ENCODE assay signal across 7 mouse cellular contexts in the genomic region with DNA sequence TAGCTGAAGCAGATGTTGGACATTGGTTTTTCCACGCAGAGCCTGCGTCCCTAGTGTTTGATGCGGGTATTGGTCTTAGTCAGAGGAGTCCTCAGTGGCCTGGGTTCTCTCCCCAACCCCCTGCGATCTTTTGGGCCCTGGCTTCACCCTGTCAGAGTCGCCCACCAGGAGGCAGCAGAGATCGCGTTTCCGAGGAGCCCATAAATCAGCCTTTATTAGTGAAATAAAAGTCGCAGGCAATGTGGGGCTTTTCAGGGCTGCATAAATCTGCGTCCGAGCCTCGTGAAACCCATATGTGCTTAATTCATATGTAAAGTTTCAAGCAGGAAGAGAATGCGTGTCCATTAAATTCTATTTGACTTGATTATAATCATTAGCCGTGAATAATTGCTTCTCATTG. TPM values are rescaled to one million over a fixed set of nuclear protein-coding genes. Genes with fewer than 3 reads are reported as not detected.
DNase-seq lines count a peak whose midpoint lies in the region; ATAC-seq and TF ChIP-seq lines count a peak whose summit lies in the region.

No protein-coding gene starts in this region.

- H3K4me1 ChIP-seq in forebrain, postnatal 0 days (ENCODE audit: insufficient read depth) = peaks cover 23% of the 10 kb centered on the region
- H3K4me1 ChIP-seq in intestine, embryonic 15.5 days (replicated peaks) = peaks cover 38% of the 10 kb centered on the region
- H3K4me1 ChIP-seq in limb, embryonic 10.5 days = peaks cover 77% of the 10 kb centered on the region
- H3K4me1 ChIP-seq in midbrain, embryonic 12.5 days = peaks cover 78% of the 10 kb centered on the region

- H3K9ac ChIP-seq in forebrain, postnatal 0 days = no peak overlapping the region
- no peak overlapping the region for H3K9ac ChIP-seq in intestine, embryonic 15.5 days
- no peak overlapping the region for H3K9ac ChIP-seq in midbrain, embryonic 12.5 days (replicated peaks)

- H3K36me3 ChIP-seq in forebrain, postnatal 0 days (ENCODE audit: insufficient read depth) = no peaks in the 10 kb centered on the region
- no peaks in the 10 kb centered on the region for H3K36me3 ChIP-seq in intestine, embryonic 15.5 days
- H3K36me3 ChIP-seq in limb, embryonic 10.5 days = no peaks in the 10 kb centered on the region; the same call in 1 of the 2 replicates
- H3K36me3 ChIP-seq in midbrain, embryonic 12.5 days = no peaks in the 10 kb centered on the region

- no peaks in the 10 kb centered on the region for H3K27me3 ChIP-seq in forebrain, postnatal 0 days (ENCODE audit: insufficient read depth, low read length)
- peaks cover 24% of the 10 kb centered on the region for H3K27me3 ChIP-seq in intestine, embryonic 15.5 days (replicated peaks)
- H3K27me3 ChIP-seq in limb, embryonic 10.5 days (ENCODE audit: low read depth, poor library complexity, severe bottlenecking) = peaks cover 83% of the 10 kb centered on the region
- peaks cover 60% of the 10 kb centered on the region for H3K27me3 ChIP-seq in midbrain, embryonic 12.5 days

- peak; percentile 91 for TF ChIP-seq CTCF in forebrain, postnatal 0 days (IDR thresholded peaks at IDR 0.05; ENCODE audit: low read depth)

- peak; percentile 79 for DNase-seq in R1 (ENCODE audit: low read depth, low spot score)
- peak; percentile 87 for DNase-seq in cerebellum, adult 8-10 months
- peak; percentile 88 for DNase-seq in forebrain, postnatal 0 days
- peak; percentile 91 for DNase-seq in limb, embryonic 10.5 days (ENCODE audit: low spot score)
- peak; percentile 73 to 92 for DNase-seq in spleen, postnatal 10 days (ENCODE audit: low spot score in 2 of 2)

- H3K4me2 ChIP-seq in forebrain, postnatal 0 days (ENCODE audit: low read depth) = peak overlapping the region; percentile 35
- H3K4me2 ChIP-seq in intestine, embryonic 15.5 days (replicated peaks) = no peak overlapping the region
- H3K4me2 ChIP-seq in midbrain, embryonic 12.5 days (replicated peaks) = peak overlapping the region; percentile 13; the same call in 1 of the 2 replicates

- no peaks in the 10 kb centered on the region for H3K9me3 ChIP-seq in forebrain, postnatal 0 days (ENCODE audit: low read length)
- no peaks in the 10 kb centered on the region for H3K9me3 ChIP-seq in intestine, embryonic 15.5 days
- no peaks in the 10 kb centered on the region for H3K9me3 ChIP-seq in limb, embryonic 10.5 days (replicated peaks)
- H3K9me3 ChIP-seq in midbrain, embryonic 12.5 days = no peaks in the 10 kb centered on the region

- WGBS in forebrain, postnatal 0 days = 2% methylated on average over 14 of the region's 14 CpGs
- WGBS in intestine, embryonic 15.5 days = 5% methylated on average over 14 of the region's 14 CpGs
- 4% methylated on average over 14 of the region's 14 CpGs for whole genome bisulfite sequencing in limb, embryonic 10.5 days
- 4% methylated on average over 14 of the region's 14 CpGs for WGBS in midbrain, embryonic 12.5 days

- no peak overlapping the region for H3K27ac ChIP-seq in forebrain, postnatal 0 days (ENCODE audit: low read depth, low read length)
- H3K27ac ChIP-seq in intestine, embryonic 15.5 days = no peak overlapping the region
- H3K27ac ChIP-seq in limb, embryonic 10.5 days = peak overlapping the region; percentile 79; the same call in 1 of the 2 replicates
- H3K27ac ChIP-seq in midbrain, embryonic 12.5 days (replicated peaks) = peak overlapping the region; percentile 82

- peak; percentile 68 for ATAC-seq in forebrain, postnatal 0 days
- ATAC-seq in intestine, embryonic 15.5 days = 0 out of 2 replicates have a peak, but pooled peaks have one; percentile 19
- peak; percentile 41 for ATAC-seq in midbrain, embryonic 12.5 days (ENCODE audit: low FRiP score, low read depth)

- H3K4me3 ChIP-seq in forebrain, postnatal 0 days (ENCODE audit: low read depth, low read length) = 0 out of 2 replicates have a peak overlapping the region, but pooled peaks have one; percentile 8
- no peak overlapping the region for H3K4me3 ChIP-seq in intestine, embryonic 15.5 days (replicated peaks)
- H3K4me3 ChIP-seq in limb, embryonic 10.5 days = peak overlapping the region; percentile 5; the same call in 1 of the 2 replicates
- H3K4me3 ChIP-seq in midbrain, embryonic 12.5 days = no peak overlapping the region

RNA-seq across cellular contexts. Expression of a gene that starts 11.5 kb away (rescaled TPM):
- 8.1 and 9.4 TPM in 2 replicates for total RNA-seq in forebrain, postnatal 0 days (2014; rRNA removed)
- 8.0 and 8.5 TPM in 2 replicates for polyA plus RNA-seq in forebrain, postnatal 0 days (2015; fragmentation: Nextera tagmentation; extraction: Ambion mirVana)
- polyA plus RNA-seq in intestine, embryonic 15.5 days (2015; fragmentation: Nextera tagmentation; extraction: Ambion mirVana) = 11.8 and 11.9 TPM in 2 replicates
- polyA plus RNA-seq in limb, embryonic 10.5 days (2016; fragmentation: Nextera tagmentation; extraction: Ambion mirVana) = 2.8 and 4.4 TPM in 2 replicates
- 3.0 and 3.3 TPM in 2 replicates for polyA plus RNA-seq in midbrain, embryonic 12.5 days (2016; fragmentation: Nextera tagmentation; extraction: Ambion mirVana)

RNA-seq across cellular contexts. Expression of a gene that starts 28.4 kb away (rescaled TPM):
- 124 and 133 TPM in 2 replicates for total RNA-seq in forebrain, postnatal 0 days (2014; rRNA removed)
- 146 and 156 TPM in 2 replicates for polyA plus RNA-seq in forebrain, postnatal 0 days (2015; fragmentation: Nextera tagmentation; extraction: Ambion mirVana)
- polyA plus RNA-seq in intestine, embryonic 15.5 days (2015; fragmentation: Nextera tagmentation; extraction: Ambion mirVana) = 211 and 214 TPM in 2 replicates
- 455 and 483 TPM in 2 replicates for polyA plus RNA-seq in limb, embryonic 10.5 days (2016; fragmentation: Nextera tagmentation; extraction: Ambion mirVana)
- 315 and 316 TPM in 2 replicates for polyA plus RNA-seq in midbrain, embryonic 12.5 days (2016; fragmentation: Nextera tagmentation; extraction: Ambion mirVana)

RNA-seq across cellular contexts. Expression of a gene that starts 37.4 kb away (rescaled TPM):
- 8.1 and 8.8 TPM in 2 replicates for total RNA-seq in forebrain, postnatal 0 days (2014; rRNA removed)
- 6.7 and 11.3 TPM in 2 replicates for polyA plus RNA-seq in forebrain, postnatal 0 days (2015; fragmentation: Nextera tagmentation; extraction: Ambion mirVana)
- polyA plus RNA-seq in intestine, embryonic 15.5 days (2015; fragmentation: Nextera tagmentation; extraction: Ambion mirVana) = 1.8 and 2.1 TPM in 2 replicates
- polyA plus RNA-seq in limb, embryonic 10.5 days (2016; fragmentation: Nextera tagmentation; extraction: Ambion mirVana) = 0.54 and 1.6 TPM in 2 replicates
- 8.0 and 8.2 TPM in 2 replicates for polyA plus RNA-seq in midbrain, embryonic 12.5 days (2016; fragmentation: Nextera tagmentation; extraction: Ambion mirVana)

RNA-seq across cellular contexts. Expression of a gene that starts 48.9 kb away (rescaled TPM):
- total RNA-seq in forebrain, postnatal 0 days (2014; rRNA removed) = 4.4 and 6.0 TPM in 2 replicates
- 2.6 and 3.6 TPM in 2 replicates for polyA plus RNA-seq in forebrain, postnatal 0 days (2015; fragmentation: Nextera tagmentation; extraction: Ambion mirVana)
- 9.8 and 10.1 TPM in 2 replicates for polyA plus RNA-seq in intestine, embryonic 15.5 days (2015; fragmentation: Nextera tagmentation; extraction: Ambion mirVana)
- 7.0 and 7.5 TPM in 2 replicates for polyA plus RNA-seq in limb, embryonic 10.5 days (2016; fragmentation: Nextera tagmentation; extraction: Ambion mirVana)
- 6.5 and 8.2 TPM in 2 replicates for polyA plus RNA-seq in midbrain, embryonic 12.5 days (2016; fragmentation: Nextera tagmentation; extraction: Ambion mirVana)

Comparison
In these comparisons a context has a peak if more than half of its experiments do, and no peak if none do; other contexts are left out.
1. H3K27ac ChIP-seq: peak in limb, embryonic 10.5 days (single experiment) and midbrain, embryonic 12.5 days (single experiment); none in forebrain, postnatal 0 days (single experiment) and intestine, embryonic 15.5 days (single experiment).
2. H3K4me3 ChIP-seq: peak in forebrain, postnatal 0 days (single experiment) and limb, embryonic 10.5 days (single experiment); none in intestine, embryonic 15.5 days (single experiment) and midbrain, embryonic 12.5 days (single experiment).
3. Peak in every context shown above with its lines, with median percentiles within 50 percentile points of each other: DNase-seq and ATAC-seq.